Mouse (Mus musculus) hindbrain, embryonic 14.5 days (tissue): ENCODE measurements at regions not wholly inside any gene's neighbourhood (a gene's known extent, or its start where the extent isn't known, plus 50 kb on each side); places are given as distances from the start of the nearest gene placed in this dataset.

Source experiments
- ATAC-seq: fragments of 200-750 bp; cut with Nextera tagmentation; 2 replicates; pipeline ENCODE4 v1.8.0; 2017; ENCODE audit warnings: moderate number of reproducible peaks, mild to moderate bottlenecking, moderate TSS enrichment, moderate library complexity; ENCODE audit not compliant: low FRiP score
- DNase-seq: peaks from one replicate; pipeline ENCODE4 v3.0.0-alpha.2; 2015; ENCODE audit warnings: low spot score
- H3K27ac ChIP-seq: fragments of 300-500 bp; sonication (generic); 2 replicates; pipeline ENCODE4 v1.5.1; 2014; ENCODE audit warnings: mild to moderate bottlenecking, moderate library complexity
- H3K27me3 ChIP-seq: fragments of 300-500 bp; sonication (generic); 2 replicates; pipeline ENCODE4 v1.6.1; 2014; ENCODE audit warnings: mild to moderate bottlenecking, low read length, mixed read lengths; ENCODE audit not compliant: control insufficient read depth, insufficient read depth
- H3K36me3 ChIP-seq: fragments of 300-500 bp; sonication (generic); replicated peaks from 2 replicates; pipeline ENCODE4 v1.6.1; 2014; ENCODE audit not compliant: control insufficient read depth, insufficient read depth
- H3K4me1 ChIP-seq: fragments of 300-500 bp; sonication (generic); replicated peaks from 2 replicates; pipeline ENCODE4 v1.6.1; 2014; ENCODE audit warnings: antibody characterized with exemption, low read length, mixed read lengths; ENCODE audit not compliant: control insufficient read depth, insufficient read depth
- H3K4me2 ChIP-seq: fragments of 300-500 bp; sonication (generic); replicated peaks from 2 replicates; pipeline ENCODE4 v1.6.1; 2014; ENCODE audit warnings: mild to moderate bottlenecking, moderate library complexity
- H3K4me3 ChIP-seq: fragments of 300-500 bp; sonication (generic); replicated peaks from 2 replicates; pipeline ENCODE4 v1.5.1; 2014; ENCODE audit warnings: mild to moderate bottlenecking, low read length
- H3K9ac ChIP-seq: fragments of 300-500 bp; sonication (generic); 2 replicates; pipeline ENCODE4 v1.6.1; 2014
- H3K9me3 ChIP-seq: fragments of 300-500 bp; sonication (generic); 2 replicates; pipeline ENCODE4 v1.6.1; 2016; ENCODE audit warnings: low read length; ENCODE audit not compliant: control insufficient read depth
- WGBS: fragments of 180-500 bp; shearing (Covaris S2); extraction: QIAGEN DNeasy Blood & Tissue Kit; methylation state at CpG from one replicate; pipeline ENCODE4 v1.1.7; 2014; 5-methylcytosine and 5-hydroxymethylcytosine counted together

GRCm38 (mm10) chr9:113260296-113260695 is 447.8 kb downstream of the Pdcd6ip start:
- 77% methylated on average over 2 of the region's 2 CpGs for WGBS

GRCm38 (mm10) chr9:113258556-113258955 is 449.5 kb downstream of the Pdcd6ip start:
- Histone ChIP-seq H3K4me1 (no peaks in the 10 kb centered on the region), H3K27ac (no peak overlapping the region), H3K36me3 (no peaks in the 10 kb centered on the region), H3K27me3 (no peaks in the 10 kb centered on the region), H3K9ac (no peak overlapping the region), H3K4me3 (no peak overlapping the region), H3K4me2 (no peak overlapping the region), H3K9me3 (no peaks in the 10 kb centered on the region; the same call in 1 of the 2 replicates)
- no peak for ATAC-seq
- WGBS = 90% methylated on average over 2 of the region's 2 CpGs
- no peak for DNase-seq

More at GRCm38 (mm10) chr9:113260296-113260695, 447.8 kb downstream of the Pdcd6ip start:
- Histone ChIP-seq H3K27me3 (no peaks in the 10 kb centered on the region), H3K36me3 (no peaks in the 10 kb centered on the region), H3K4me2 (no peak overlapping the region), H3K27ac (no peak overlapping the region), H3K4me3 (no peak overlapping the region), H3K9ac (no peak overlapping the region), H3K9me3 (no peaks in the 10 kb centered on the region; the same call in 1 of the 2 replicates), H3K4me1 (no peaks in the 10 kb centered on the region)
- no peak for ATAC-seq
- DNase-seq = no peak

- Histone ChIP-seq H3K27ac (peak overlapping the region; percentile 65), H3K4me2 (peak overlapping the region; percentile 12; the same call in 1 of the 2 replicates)
- 35% methylated on average over 12 of the region's 12 CpGs for WGBS
These were observed 459.3 kb downstream of the Pdcd6ip start for GRCm38 (mm10) chr9:113248703-113249274.

GRCm38 (mm10) chr9:113247950-113248349 is 460.1 kb downstream of the Pdcd6ip start:
- ATAC-seq = no peak
- Histone ChIP-seq H3K4me3 (no peak overlapping the region), H3K9me3 (no peaks in the 10 kb centered on the region), H3K36me3 (no peaks in the 10 kb centered on the region), H3K4me2 (no peak overlapping the region), H3K27me3 (no peaks in the 10 kb centered on the region), H3K9ac (no peak overlapping the region), H3K27ac (no peak overlapping the region), H3K4me1 (peaks cover 10% of the 10 kb centered on the region; the same call in 1 of the 2 replicates)
- 48% methylated on average over 5 of the region's 5 CpGs for WGBS
- no peak for DNase-seq

More at GRCm38 (mm10) chr9:113248703-113249274, 459.3 kb downstream of the Pdcd6ip start:
- H3K4me3 ChIP-seq = no peak overlapping the region
- no peaks in the 10 kb centered on the region for H3K36me3 ChIP-seq
- ATAC-seq (peak; percentile 51; the same call in 1 of the 2 replicates), DNase-seq (peak; percentile 37)
- H3K9ac ChIP-seq = no peak overlapping the region
- H3K4me1 ChIP-seq = peaks cover 10% of the 10 kb centered on the region; the same call in 1 of the 2 replicates
- H3K9me3 ChIP-seq = no peaks in the 10 kb centered on the region
- no peaks in the 10 kb centered on the region for H3K27me3 ChIP-seq

- 98% methylated on average over 2 of the region's 2 CpGs for WGBS
- H3K9me3 ChIP-seq = no peaks in the 10 kb centered on the region
- no peak overlapping the region for H3K4me2 ChIP-seq
- no peak overlapping the region for H3K9ac ChIP-seq
- H3K4me1 ChIP-seq = peaks cover 7% of the 10 kb centered on the region; the same call in 1 of the 2 replicates
- no peaks in the 10 kb centered on the region for H3K27me3 ChIP-seq
- H3K36me3 ChIP-seq = no peaks in the 10 kb centered on the region
- ATAC-seq (no peak), DNase-seq (no peak)
- H3K27ac ChIP-seq = no peak overlapping the region
- H3K4me3 ChIP-seq = no peak overlapping the region
These were observed 464.2 kb downstream of the Pdcd6ip start for GRCm38 (mm10) chr9:113243870-113244269.

GRCm38 (mm10) chr9:113233370-113233769 is 474.7 kb downstream of the Pdcd6ip start:
- Histone ChIP-seq H3K9ac (no peak overlapping the region), H3K4me3 (no peak overlapping the region), H3K36me3 (no peaks in the 10 kb centered on the region), H3K27ac (no peak overlapping the region), H3K4me2 (no peak overlapping the region), H3K9me3 (no peaks in the 10 kb centered on the region), H3K4me1 (no peaks in the 10 kb centered on the region), H3K27me3 (no peaks in the 10 kb centered on the region)
- ATAC-seq (no peak), DNase-seq (no peak)
- 60% methylated on average over 1 of the region's 1 CpGs for WGBS

GRCm38 (mm10) chr9:113229391-113229790 is 478.7 kb downstream of the Pdcd6ip start:
- no peaks in the 10 kb centered on the region for H3K4me1 ChIP-seq
- H3K4me3 ChIP-seq = no peak overlapping the region
- no peak overlapping the region for H3K9ac ChIP-seq
- H3K4me2 ChIP-seq = no peak overlapping the region
- no peaks in the 10 kb centered on the region for H3K36me3 ChIP-seq
- no peak overlapping the region for H3K27ac ChIP-seq
- no peak for DNase-seq
- ATAC-seq = no peak
- H3K27me3 ChIP-seq = no peaks in the 10 kb centered on the region
- WGBS = 86% methylated on average over 1 of the region's 1 CpGs
- H3K9me3 ChIP-seq = 0 out of 2 replicates have a peak, but pooled peaks cover 8% of the 10 kb centered on the region

GRCm38 (mm10) chr9:113213930-113214329 is 494.1 kb downstream of the Pdcd6ip start:
- H3K9ac ChIP-seq = no peak overlapping the region
- H3K4me1 ChIP-seq = peaks cover 6% of the 10 kb centered on the region; the same call in 1 of the 2 replicates
- no peaks in the 10 kb centered on the region for H3K36me3 ChIP-seq
- ATAC-seq = no peak
- no peaks in the 10 kb centered on the region for H3K9me3 ChIP-seq
- H3K27ac ChIP-seq = no peak overlapping the region
- H3K27me3 ChIP-seq = no peaks in the 10 kb centered on the region
- H3K4me3 ChIP-seq = no peak overlapping the region
- WGBS = 65% methylated on average over 5 of the region's 5 CpGs
- no peak overlapping the region for H3K4me2 ChIP-seq
- no peak for DNase-seq

GRCm38 (mm10) chr9:113212389-113212788 is 495.7 kb downstream of the Pdcd6ip start:
- no peak overlapping the region for H3K9ac ChIP-seq
- 67% methylated on average over 2 of the region's 2 CpGs for WGBS
- H3K9me3 ChIP-seq = no peaks in the 10 kb centered on the region
- DNase-seq (no peak), ATAC-seq (no peak)
- H3K36me3 ChIP-seq = no peaks in the 10 kb centered on the region
- no peak overlapping the region for H3K27ac ChIP-seq
- H3K4me2 ChIP-seq = no peak overlapping the region
- H3K4me3 ChIP-seq = no peak overlapping the region
- peaks cover 6% of the 10 kb centered on the region; the same call in 1 of the 2 replicates for H3K4me1 ChIP-seq
- no peaks in the 10 kb centered on the region for H3K27me3 ChIP-seq
